Mouse (Mus musculus): ENCODE measurements around the gene Lgr4. TPM values are rescaled to one million over a fixed set of nuclear protein-coding genes. Genes with fewer than 3 reads are reported as not detected.

Gene Lgr4
- polyA plus RNA-seq, 1 experiment from 2014 or later, result 20.8 TPM

DNA sequence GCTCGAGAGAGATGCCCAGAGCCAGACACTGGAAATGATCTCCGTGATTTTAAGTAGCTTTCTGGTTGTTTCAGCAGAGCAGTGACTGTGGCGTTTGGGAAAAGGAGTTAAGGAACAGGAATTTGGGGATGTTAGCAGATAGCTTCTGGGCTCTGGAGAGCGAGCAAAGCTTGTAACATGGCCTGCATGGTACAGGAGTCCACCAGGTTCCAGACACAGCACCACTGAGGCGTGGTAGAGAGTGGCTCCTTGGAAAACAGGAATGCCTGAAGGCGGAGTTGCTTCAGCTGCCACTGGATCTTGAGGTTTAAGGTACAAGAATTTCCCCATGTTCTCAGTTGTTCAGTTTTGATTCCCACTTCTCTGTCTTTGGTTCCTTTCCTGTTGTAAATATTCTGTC, 59.9 kb downstream of the Lgr4 start:
- Histone ChIP-seq H3K4me2 (ENCODE audit: low read length) (no peak overlapping the region), H3K27me3 (ENCODE audit: control insufficient read depth, insufficient read depth, low read length) (no peaks in the 10 kb centered on the region), H3K4me1 (ENCODE audit: control insufficient read depth in 2 of 2, insufficient read depth in 2 of 2, low read length in 2 of 2) (peaks cover 6 to 24% of the 10 kb centered on the region in 2 experiments; a peak in 3 of 4 replicates), H3K9ac (ENCODE audit: low read length) (no peak overlapping the region), H3K4me3 (ENCODE audit: control insufficient read depth in 1 of 2, insufficient read depth in 1 of 2, low read depth in 1 of 2, low read length in 2 of 2) (no peak overlapping the region), H3K27ac (replicated peaks in 1 of 2; ENCODE audit: control insufficient read depth in 1 of 2, insufficient read depth in 1 of 2, low read depth in 2 of 2, low read length in 2 of 2) (no peak overlapping the region), H3K36me3 (ENCODE audit: control insufficient read depth, insufficient read depth, low read length) (peaks cover 7% of the 10 kb centered on the region), H3K9me3 (ENCODE audit: control insufficient read depth, low read length) (no peaks in the 10 kb centered on the region)
- ATAC-seq (ENCODE audit: insufficient number of reproducible peaks, insufficient read depth, low FRiP score, low read depth), result no peak
- 84% methylated on average over 6 of the region's 6 CpGs for WGBS

GRCm38 (mm10) chr2:109979209-109979608, 61.8 kb downstream of the Lgr4 start:
- Histone ChIP-seq H3K27ac (replicated peaks in 1 of 2; ENCODE audit: control insufficient read depth in 1 of 2, insufficient read depth in 1 of 2, low read depth in 2 of 2, low read length in 2 of 2) (no peak overlapping the region), H3K36me3 (ENCODE audit: control insufficient read depth, insufficient read depth, low read length) (peaks cover 7% of the 10 kb centered on the region), H3K9ac (ENCODE audit: low read length) (no peak overlapping the region), H3K9me3 (ENCODE audit: control insufficient read depth, low read length) (no peaks in the 10 kb centered on the region), H3K27me3 (ENCODE audit: control insufficient read depth, insufficient read depth, low read length) (no peaks in the 10 kb centered on the region), H3K4me2 (ENCODE audit: low read length) (0 out of 2 replicates have a peak overlapping the region, but pooled peaks have one; percentile 26), H3K4me1 (ENCODE audit: control insufficient read depth in 2 of 2, insufficient read depth in 2 of 2, low read length in 2 of 2) (peaks cover 6 to 24% of the 10 kb centered on the region in 2 experiments; a peak in 3 of 4 replicates), H3K4me3 (ENCODE audit: control insufficient read depth in 1 of 2, insufficient read depth in 1 of 2, low read depth in 1 of 2, low read length in 2 of 2) (no peak overlapping the region)
- no peak; the same call in 1 of the 2 replicates for ATAC-seq (ENCODE audit: insufficient number of reproducible peaks, insufficient read depth, low FRiP score, low read depth)

- Histone ChIP-seq H3K9ac (ENCODE audit: low read length) (no peak overlapping the region), H3K27ac (replicated peaks in 1 of 2; ENCODE audit: control insufficient read depth in 1 of 2, insufficient read depth in 1 of 2, low read depth in 2 of 2, low read length in 2 of 2) (no peak overlapping the region), H3K36me3 (ENCODE audit: control insufficient read depth, insufficient read depth, low read length) (no peaks in the 10 kb centered on the region), H3K4me1 (ENCODE audit: control insufficient read depth in 2 of 2, insufficient read depth in 2 of 2, low read length in 2 of 2) (peaks cover 27 to 55% of the 10 kb centered on the region in 2 experiments), H3K9me3 (ENCODE audit: control insufficient read depth, low read length) (no peaks in the 10 kb centered on the region), H3K27me3 (ENCODE audit: control insufficient read depth, insufficient read depth, low read length) (no peaks in the 10 kb centered on the region), H3K4me2 (ENCODE audit: low read length) (no peak overlapping the region), H3K4me3 (ENCODE audit: control insufficient read depth in 1 of 2, insufficient read depth in 1 of 2, low read depth in 1 of 2, low read length in 2 of 2) (no peak overlapping the region)
- no peak for ATAC-seq (ENCODE audit: insufficient number of reproducible peaks, insufficient read depth, low FRiP score, low read depth)
- 93% methylated on average over 6 of the region's 6 CpGs for WGBS
These were observed 66.0 kb downstream of the Lgr4 start for GRCm38 (mm10) chr2:109983435-109983834.

- H3K4me2 ChIP-seq (ENCODE audit: low read length), result 0 out of 2 replicates have a peak overlapping the region, but pooled peaks have one; percentile 19
- no peak overlapping the region for H3K9ac ChIP-seq (ENCODE audit: low read length)
- H3K36me3 ChIP-seq (ENCODE audit: control insufficient read depth, insufficient read depth, low read length), result no peaks in the 10 kb centered on the region
- WGBS, result 9% methylated on average over 1 of the region's 1 CpGs
- H3K4me1 ChIP-seq (ENCODE audit: control insufficient read depth in 2 of 2, insufficient read depth in 2 of 2, low read length in 2 of 2), result peaks cover 27 to 62% of the 10 kb centered on the region in 2 experiments
- no peak; the same call in 1 of the 2 replicates for ATAC-seq (ENCODE audit: insufficient number of reproducible peaks, insufficient read depth, low FRiP score, low read depth)
- H3K27me3 ChIP-seq (ENCODE audit: control insufficient read depth, insufficient read depth, low read length), result no peaks in the 10 kb centered on the region
- no peaks in the 10 kb centered on the region for H3K9me3 ChIP-seq (ENCODE audit: control insufficient read depth, low read length)
- no peak overlapping the region for H3K4me3 ChIP-seq (ENCODE audit: control insufficient read depth in 1 of 2, insufficient read depth in 1 of 2, low read depth in 1 of 2, low read length in 2 of 2)
- peak overlapping the region; percentile 25 to 59; a peak in 3 of 4 replicates for H3K27ac ChIP-seq (replicated peaks in 1 of 2; ENCODE audit: control insufficient read depth in 1 of 2, insufficient read depth in 1 of 2, low read depth in 2 of 2, low read length in 2 of 2)
These were observed 67.5 kb downstream of the Lgr4 start for GRCm38 (mm10) chr2:109984930-109985329.

DNA sequence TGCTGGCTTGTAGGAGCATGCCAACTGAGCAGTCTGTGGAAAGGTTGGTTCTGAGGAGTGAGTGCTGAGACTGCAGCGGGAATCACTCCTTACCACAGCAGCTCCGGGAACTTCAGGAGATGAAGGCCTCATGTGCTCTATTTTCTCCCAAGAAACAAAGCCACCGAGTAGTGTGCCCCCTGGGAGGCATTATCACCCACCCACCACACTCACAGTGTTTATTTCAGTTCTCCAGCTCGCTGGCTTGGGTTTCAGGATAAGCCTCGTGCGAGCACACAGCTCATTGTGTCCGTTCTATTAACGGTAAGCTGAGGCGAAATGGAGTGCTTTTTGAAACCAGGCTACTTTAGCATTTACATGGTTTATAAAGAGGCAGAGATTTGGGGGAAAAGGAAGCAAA, 68.1 kb downstream of the Lgr4 start:
- peak overlapping the region in 1 of 2 experiments; percentile 59; a peak in 1 of 4 replicates for H3K27ac ChIP-seq (replicated peaks in 1 of 2; ENCODE audit: control insufficient read depth in 1 of 2, insufficient read depth in 1 of 2, low read depth in 2 of 2, low read length in 2 of 2)
- no peak overlapping the region for H3K4me2 ChIP-seq (ENCODE audit: low read length)
- H3K27me3 ChIP-seq (ENCODE audit: control insufficient read depth, insufficient read depth, low read length), result no peaks in the 10 kb centered on the region

DNA sequence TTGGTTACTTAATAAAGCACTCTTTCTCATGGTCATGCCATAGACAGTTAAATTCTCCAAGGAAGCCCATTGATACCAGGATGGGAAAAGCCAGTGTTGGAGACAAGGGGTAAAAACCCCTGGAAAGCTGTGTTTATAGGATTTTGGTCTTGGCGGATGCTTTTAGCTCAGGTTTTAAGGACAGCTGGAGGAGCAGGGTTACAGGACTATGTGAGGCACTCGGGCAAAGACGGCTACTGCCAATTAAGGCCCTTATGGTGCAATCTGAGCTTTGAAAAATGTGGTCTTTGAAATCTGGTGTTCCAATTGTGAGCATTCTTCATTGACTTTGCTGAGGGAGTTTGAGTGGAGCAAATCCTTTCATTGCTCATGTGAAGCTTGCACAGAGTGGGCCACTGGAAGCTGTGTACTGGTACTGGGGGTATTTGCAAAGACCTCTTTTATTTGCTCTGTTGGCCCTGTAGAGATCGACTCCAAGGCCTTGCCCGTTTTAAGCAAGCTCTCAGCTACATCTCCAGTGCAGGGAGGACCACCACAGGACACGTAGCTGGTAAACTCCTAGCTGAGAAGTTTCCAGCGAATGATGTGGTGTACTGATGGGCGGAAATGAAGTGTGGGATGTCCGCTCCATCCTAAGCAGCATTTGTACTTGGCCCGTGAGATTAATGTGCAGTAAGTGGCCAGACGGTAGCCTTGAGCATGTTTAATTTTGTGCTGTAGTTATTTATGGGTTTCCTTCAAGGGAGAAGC, 68.8 kb downstream of the Lgr4 start:
- no peak overlapping the region for H3K9ac ChIP-seq (ENCODE audit: low read length)
- 69% methylated on average over 11 of the region's 11 CpGs for WGBS
- H3K4me1 ChIP-seq (ENCODE audit: control insufficient read depth in 2 of 2, insufficient read depth in 2 of 2, low read length in 2 of 2), result peaks cover 24 to 56% of the 10 kb centered on the region in 2 experiments
- H3K4me3 ChIP-seq (ENCODE audit: control insufficient read depth in 1 of 2, insufficient read depth in 1 of 2, low read depth in 1 of 2, low read length in 2 of 2), result no peak overlapping the region
- H3K27ac ChIP-seq (replicated peaks in 1 of 2; ENCODE audit: control insufficient read depth in 1 of 2, insufficient read depth in 1 of 2, low read depth in 2 of 2, low read length in 2 of 2), result no peak overlapping the region
- no peak overlapping the region for H3K4me2 ChIP-seq (ENCODE audit: low read length)
- no peaks in the 10 kb centered on the region for H3K27me3 ChIP-seq (ENCODE audit: control insufficient read depth, insufficient read depth, low read length)
- ATAC-seq (ENCODE audit: insufficient number of reproducible peaks, insufficient read depth, low FRiP score, low read depth), result no peak
- H3K9me3 ChIP-seq (ENCODE audit: control insufficient read depth, low read length), result no peaks in the 10 kb centered on the region
- H3K36me3 ChIP-seq (ENCODE audit: control insufficient read depth, insufficient read depth, low read length), result no peaks in the 10 kb centered on the region

More for the DNA sequence above, 68.1 kb downstream of the Lgr4 start:
- Histone ChIP-seq H3K9ac (ENCODE audit: low read length) (no peak overlapping the region; the same call in 1 of the 2 replicates), H3K4me1 (ENCODE audit: control insufficient read depth in 2 of 2, insufficient read depth in 2 of 2, low read length in 2 of 2) (peaks cover 26 to 58% of the 10 kb centered on the region in 2 experiments), H3K36me3 (ENCODE audit: control insufficient read depth, insufficient read depth, low read length) (no peaks in the 10 kb centered on the region), H3K4me3 (ENCODE audit: control insufficient read depth in 1 of 2, insufficient read depth in 1 of 2, low read depth in 1 of 2, low read length in 2 of 2) (no peak overlapping the region), H3K9me3 (ENCODE audit: control insufficient read depth, low read length) (no peaks in the 10 kb centered on the region)
- 37% methylated on average over 9 of the region's 9 CpGs for WGBS
- no peak for ATAC-seq (ENCODE audit: insufficient number of reproducible peaks, insufficient read depth, low FRiP score, low read depth)

GRCm38 (mm10) chr2:109987946-109988345, 70.5 kb downstream of the Lgr4 start:
- no peak for ATAC-seq (ENCODE audit: insufficient number of reproducible peaks, insufficient read depth, low FRiP score, low read depth)
- Histone ChIP-seq H3K4me3 (ENCODE audit: control insufficient read depth in 1 of 2, insufficient read depth in 1 of 2, low read depth in 1 of 2, low read length in 2 of 2) (no peak overlapping the region), H3K36me3 (ENCODE audit: control insufficient read depth, insufficient read depth, low read length) (no peaks in the 10 kb centered on the region), H3K4me1 (ENCODE audit: control insufficient read depth in 2 of 2, insufficient read depth in 2 of 2, low read length in 2 of 2) (peaks cover 22 to 56% of the 10 kb centered on the region in 2 experiments), H3K9ac (ENCODE audit: low read length) (no peak overlapping the region), H3K27ac (replicated peaks in 1 of 2; ENCODE audit: control insufficient read depth in 1 of 2, insufficient read depth in 1 of 2, low read depth in 2 of 2, low read length in 2 of 2) (peak overlapping the region in 1 of 2 experiments; percentile 19; a peak in 1 of 4 replicates), H3K27me3 (ENCODE audit: control insufficient read depth, insufficient read depth, low read length) (no peaks in the 10 kb centered on the region), H3K9me3 (ENCODE audit: control insufficient read depth, low read length) (no peaks in the 10 kb centered on the region), H3K4me2 (ENCODE audit: low read length) (no peak overlapping the region)
- 80% methylated on average over 5 of the region's 5 CpGs for WGBS

All from heart, embryonic 14.5 days (tissue).